Mouse (Mus musculus) heart, postnatal 14 days (tissue): Measurements from ENCODE around the gene Rsrc1. TPM values are rescaled to one million over a fixed set of nuclear protein-coding genes. Genes with fewer than 3 reads are reported as not detected.
"Not testable (repeated sequence)": the region's sequence is repeated elsewhere in the genome, so short reads cannot be mapped to it uniquely, and the experiment has no call there.

Experiments used
- DNase-seq, 2 experiments: peaks; one replicate each; pipeline ENCODE4 v3.0.0; 2021 to 2022
- intact Hi-C: fragments of 180-260 bp; cut with DNase I; formaldehyde crosslinking; loops from one replicate; pipeline ENCODE4 v1.15.1; 2025
- total RNA-seq, 2 experiments: library from RNA; stranded (reverse); gene quantifications; 2 replicates each; pipeline ENCODE4 v1.2.3; 2021

Rsrc1 gene
- total RNA-seq, 2 experiments from 2014 or later, result 11.3 to 11.8 TPM

- DNase-seq, result no peak
- intact Hi-C loops, result loop anchor here (10.0 kb wide), 1 partner anchor 283 kb away; no protein-coding TSS in a partner anchor
These were observed 516 bp downstream of the Rsrc1 start, which contains the start of gene Shox2 for GRCm38 (mm10) chr3:66981706-66982105. Gene Shox2 (minus strand): TSS chr3:66981771.

DNA sequence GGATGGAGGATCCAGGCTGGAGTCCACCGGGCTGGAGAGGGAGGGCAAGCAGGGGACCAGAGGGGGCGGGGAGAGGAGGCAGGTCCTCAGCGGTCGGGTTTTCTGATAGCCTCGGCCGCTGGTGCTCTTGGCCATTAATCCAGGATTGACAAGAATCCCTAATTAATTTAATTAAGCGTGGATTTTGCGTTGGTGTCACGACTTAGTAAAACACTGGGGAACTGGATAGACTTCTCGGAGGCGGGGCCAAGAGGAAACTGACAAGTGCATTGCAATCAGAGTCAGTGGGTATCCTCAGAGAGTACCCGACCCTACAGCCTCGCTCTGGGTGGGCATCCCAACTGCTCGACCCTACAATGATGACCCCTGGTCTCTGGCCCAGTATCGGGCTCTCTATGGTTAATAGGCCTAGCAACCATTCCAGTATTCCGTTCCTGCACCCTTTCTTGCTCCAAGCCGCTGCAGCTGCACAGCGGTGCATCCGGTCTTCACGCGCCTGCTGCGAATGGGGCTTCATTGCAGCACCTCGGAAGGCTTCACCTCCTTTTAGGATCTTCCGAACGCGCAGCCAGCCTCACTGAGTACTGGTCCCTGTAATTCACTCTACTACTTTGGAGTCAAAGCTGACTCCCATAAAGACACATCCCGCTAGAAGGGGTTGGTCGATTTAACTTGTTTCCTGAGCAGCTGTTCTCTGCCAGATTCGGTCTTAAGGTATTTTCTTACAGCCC lies 1.2 kb downstream of the Rsrc1 start:
- intact Hi-C loops, result loop anchor here (10.0 kb wide), 1 partner anchor 282 kb away; no protein-coding TSS in a partner anchor
- DNase-seq, result peak; percentile 24 to 26

DNA sequence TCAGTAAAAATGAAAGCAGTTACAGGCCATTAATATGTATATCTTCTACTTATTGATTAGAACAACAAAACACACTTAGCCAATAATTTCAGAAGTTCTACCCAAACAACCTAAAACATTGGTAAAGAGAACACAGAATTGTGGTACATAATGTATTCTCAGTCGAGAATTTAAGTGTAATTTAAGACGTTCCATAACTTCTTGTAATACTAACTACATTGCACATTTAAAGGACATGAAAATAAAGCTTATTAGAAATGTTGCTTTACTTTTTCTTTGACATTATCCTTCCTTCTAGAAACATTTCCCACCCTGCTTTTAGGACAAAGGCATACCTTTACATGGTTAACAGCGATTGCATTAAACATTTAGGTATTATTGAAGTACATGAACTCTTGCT lies 2.3 kb downstream of the Rsrc1 start:
- no peak for DNase-seq
- intact Hi-C loops, result loop anchor here (10.0 kb wide), 1 partner anchor 281 kb away; no protein-coding TSS in a partner anchor

DNA sequence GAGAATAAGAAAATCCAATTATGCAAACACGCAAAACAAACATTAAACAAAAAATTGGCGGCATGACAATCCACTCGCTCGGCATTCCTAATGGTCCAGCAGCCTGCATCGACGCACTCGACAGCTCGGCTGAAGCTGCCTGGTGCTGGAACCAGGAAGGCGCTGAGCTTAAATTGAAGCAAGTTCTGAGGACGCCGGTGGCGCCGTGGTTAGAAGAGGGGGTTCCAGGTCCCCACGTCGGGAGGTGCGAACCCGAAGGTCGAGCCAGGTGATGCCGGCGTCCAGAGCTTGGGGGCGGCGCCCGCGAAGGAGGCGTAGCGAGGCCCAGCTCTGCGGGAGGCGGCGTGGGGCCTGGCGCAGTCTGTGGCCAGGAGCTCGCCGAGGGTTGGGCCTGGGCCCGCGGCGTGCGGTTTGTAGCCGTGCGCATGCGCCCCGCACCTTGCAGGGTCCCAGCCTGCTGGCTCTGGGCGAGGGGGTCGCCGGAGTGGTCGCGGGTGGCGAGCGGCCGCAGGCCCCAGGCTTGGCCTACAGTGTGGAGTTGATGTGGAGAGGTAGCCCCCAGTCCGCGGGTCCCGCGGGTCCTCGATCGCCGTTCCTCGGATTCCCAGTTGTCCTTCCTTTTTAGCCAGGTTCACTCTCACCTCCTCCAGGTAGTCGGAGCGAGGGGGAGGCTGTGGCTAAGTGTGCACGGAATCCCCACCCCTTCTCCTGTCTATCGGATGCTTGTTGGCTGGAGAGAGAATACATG lies 4.5 kb downstream of the Rsrc1 start:
- intact Hi-C loops, result loop anchor here (10.0 kb wide), 1 partner anchor 279 kb away; no protein-coding TSS in a partner anchor
- DNase-seq, result peak; percentile 70 to 74

- DNase-seq, result no peak
- intact Hi-C loops, result loop anchor here (10.0 kb wide), 1 partner anchor 279 kb away; no protein-coding TSS in a partner anchor
These were observed 5.0 kb downstream of the Rsrc1 start for GRCm38 (mm10) chr3:66986287-66986560.

DNA sequence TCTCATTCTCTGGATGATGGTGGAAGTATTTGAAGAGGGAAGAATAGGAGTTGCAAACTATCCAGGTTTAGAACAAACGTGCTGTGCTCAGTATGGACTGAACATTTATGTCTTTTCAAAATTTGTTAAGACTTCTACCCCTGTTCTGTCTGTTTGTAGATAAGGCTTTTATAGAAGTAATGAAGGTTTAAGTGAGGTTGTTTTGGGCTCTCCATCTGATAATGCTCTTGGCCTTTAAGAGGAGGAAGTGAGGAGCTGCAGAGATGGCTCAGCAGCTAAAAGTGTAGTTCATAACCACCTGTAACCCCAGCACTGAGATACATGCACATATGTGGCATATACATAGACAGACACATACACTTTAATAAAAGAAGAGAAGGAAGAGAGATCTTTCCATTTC lies 15.6 kb downstream of the Rsrc1 start:
- DNase-seq, result no peak
- intact Hi-C loops, result no loop called here

DNA sequence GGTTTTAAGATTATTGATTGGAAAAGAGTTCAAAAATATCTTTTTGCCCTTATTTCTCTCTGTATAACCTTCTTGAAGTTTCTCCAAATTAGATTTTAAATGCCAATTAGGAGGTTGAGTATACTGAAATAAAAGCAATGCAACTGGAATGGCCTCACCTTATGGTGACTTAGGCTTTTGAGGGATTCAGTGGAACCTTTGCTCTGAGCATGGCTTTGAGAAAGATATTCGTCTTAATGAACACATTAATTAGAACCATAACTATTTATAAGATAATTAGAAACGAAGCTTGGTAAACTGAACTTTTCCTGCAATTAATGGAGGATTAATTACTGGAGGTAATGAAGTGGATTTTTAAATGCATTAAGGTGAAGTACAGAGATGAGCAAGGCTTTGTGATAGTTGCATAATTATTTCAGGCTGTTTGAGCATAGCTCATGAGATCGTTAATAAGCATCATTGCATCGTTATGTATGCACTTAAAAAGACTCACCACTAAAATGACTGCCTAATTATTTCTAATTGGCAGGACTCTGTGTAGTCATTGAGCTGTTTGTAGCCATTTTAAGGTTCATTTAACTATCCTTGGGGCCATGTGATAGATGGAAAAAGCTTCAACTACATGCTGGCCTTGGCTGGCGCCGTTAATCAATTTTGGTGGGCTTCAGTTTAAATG lies 55.3 kb downstream of the Rsrc1 start:
- intact Hi-C loops, result no loop called here
- DNase-seq, result no peak

DNA sequence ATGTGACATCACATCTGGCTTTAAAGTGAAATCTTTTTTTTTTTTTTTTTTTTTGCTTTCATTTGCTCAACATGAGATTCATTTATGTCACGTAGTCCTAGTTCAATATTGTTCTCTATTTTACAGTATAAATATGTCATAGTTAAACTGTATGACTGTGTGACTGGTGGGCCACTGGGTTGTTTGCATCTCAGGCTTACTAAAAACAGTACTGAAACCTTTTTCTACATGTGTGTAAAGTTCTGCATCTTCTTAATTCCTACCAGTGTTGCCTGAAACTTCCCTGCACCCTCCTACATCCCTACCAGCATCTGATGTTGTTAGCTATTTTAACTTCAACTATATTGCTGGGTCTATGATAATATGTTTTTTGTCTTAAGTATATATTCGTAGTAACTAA lies 78.6 kb downstream of the Rsrc1 start:
- no peak for DNase-seq
- intact Hi-C loops, result no loop called here

GRCm38 (mm10) chr3:67070575-67071488 lies 89.6 kb downstream of the Rsrc1 start:
- intact Hi-C loops, result no loop called here
- DNase-seq, result no peak

- intact Hi-C loops, DNase-seq: not testable (repeated sequence)
These were observed 92.5 kb downstream of the Rsrc1 start for GRCm38 (mm10) chr3:67073653-67074052.

GRCm38 (mm10) chr3:67075484-67075883 lies 94.3 kb downstream of the Rsrc1 start:
- intact Hi-C loops, result no loop called here
- DNase-seq, result no peak

DNA sequence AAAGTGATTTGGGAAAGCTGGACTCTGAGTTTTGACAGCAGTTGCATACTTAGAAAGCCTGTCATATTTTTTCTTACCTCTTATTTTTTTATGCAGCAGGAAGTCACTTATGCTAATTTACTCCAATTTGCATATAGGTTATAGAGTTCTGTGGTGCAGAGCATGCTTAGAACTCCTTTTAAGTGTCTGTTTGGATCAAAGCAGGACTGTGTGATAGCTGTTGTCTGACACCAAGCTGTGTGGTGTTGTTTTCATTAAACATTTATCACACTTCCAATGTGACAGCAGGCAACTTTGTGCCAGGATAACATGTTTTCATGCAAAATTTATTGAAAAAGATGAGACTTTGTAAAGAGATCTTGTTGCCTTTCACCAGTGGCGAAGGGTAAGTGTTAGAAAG lies 103.6 kb downstream of the Rsrc1 start:
- DNase-seq, result no peak
- intact Hi-C loops, result no loop called here

DNA sequence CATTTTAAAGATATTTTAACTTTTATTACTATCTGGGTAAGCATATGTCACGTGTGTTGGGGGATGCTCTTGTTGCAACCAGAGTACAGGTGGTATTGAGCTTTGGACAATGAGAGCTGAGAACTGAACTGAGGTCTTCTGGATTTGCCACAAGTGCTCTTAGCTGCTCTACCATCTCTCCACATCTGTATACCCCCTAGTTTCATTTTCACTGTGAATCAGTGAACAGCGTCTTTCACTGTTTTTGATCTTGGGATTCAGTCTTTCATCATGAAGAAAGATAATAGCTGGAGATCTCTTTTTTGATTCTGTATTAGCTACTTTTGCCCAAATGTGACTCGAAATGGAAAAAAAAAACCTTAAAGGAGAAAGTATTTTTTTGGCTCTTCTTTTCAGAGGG lies 127.2 kb downstream of the Rsrc1 start:
- intact Hi-C loops, result no loop called here
- DNase-seq, result no peak

DNA sequence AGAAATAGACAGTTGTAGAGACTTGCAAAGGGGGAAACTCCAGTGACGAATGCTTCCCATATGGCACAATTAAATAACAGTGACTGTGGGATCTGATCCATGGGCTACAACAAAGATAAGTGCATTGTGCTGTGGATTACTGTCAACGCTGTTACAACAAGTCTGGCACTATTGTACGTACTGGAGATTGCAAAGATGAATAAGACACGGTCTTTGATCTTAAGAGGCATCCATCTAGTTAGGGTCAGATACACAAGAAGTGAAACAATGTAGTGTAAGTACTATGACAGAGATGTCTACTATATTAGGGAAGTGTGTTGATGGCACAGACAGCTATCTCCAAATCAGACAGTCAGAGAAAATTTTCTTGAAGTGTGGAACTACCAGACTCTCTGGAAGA lies 135.1 kb downstream of the Rsrc1 start:
- DNase-seq, result no peak
- intact Hi-C loops, result no loop called here

GRCm38 (mm10) chr3:67132521-67132920 lies 151.3 kb downstream of the Rsrc1 start:
- intact Hi-C loops, result no loop called here
- no peak for DNase-seq

DNA sequence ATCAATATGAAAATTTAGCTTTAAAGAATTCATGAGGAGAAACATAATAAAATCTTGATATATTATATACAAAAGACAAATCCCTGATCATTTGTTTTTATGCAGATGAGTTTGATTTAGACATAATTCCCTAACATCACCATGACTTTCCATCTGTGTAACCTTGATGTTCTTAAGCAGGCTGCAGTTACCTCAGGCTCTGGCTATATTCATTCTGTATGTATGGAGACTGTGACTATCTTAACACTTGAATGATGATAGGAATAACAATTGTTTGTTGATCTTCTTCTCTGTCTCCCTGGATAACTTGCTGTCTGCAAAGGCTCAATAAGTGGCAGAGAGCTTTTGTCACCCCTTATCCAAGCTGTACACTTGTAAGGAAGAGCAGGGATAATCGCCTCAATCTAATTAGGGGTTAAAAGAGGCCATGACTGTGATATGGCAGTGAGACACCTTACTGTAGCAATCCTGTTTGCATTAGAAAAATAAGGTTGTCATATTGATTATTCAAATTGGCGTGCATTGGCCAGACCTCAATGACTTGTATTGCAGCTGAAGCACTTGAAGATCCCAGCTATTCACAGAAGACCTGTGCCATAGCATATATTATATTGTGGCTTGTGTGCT lies 154.7 kb downstream of the Rsrc1 start:
- DNase-seq, result no peak
- intact Hi-C loops, result no loop called here

DNA sequence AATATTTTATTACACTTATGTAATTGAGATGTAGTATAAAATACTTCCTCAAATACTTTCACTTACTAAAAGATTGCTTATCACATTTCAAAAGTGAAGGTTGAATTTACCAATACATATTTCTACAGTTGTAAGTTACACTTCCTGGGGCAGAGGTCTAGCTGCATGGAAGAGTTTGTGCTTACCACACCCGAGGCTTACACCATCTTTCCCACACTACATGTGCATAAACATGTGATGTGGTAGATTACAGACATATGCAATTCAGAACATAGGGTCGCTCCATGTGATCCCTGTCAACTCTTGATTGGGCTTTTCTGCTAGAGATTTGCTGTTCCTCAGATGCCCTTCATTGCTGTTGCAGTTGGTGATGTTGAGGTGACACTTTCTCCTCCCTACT lies 163.8 kb downstream of the Rsrc1 start:
- DNase-seq, result no peak
- intact Hi-C loops, result no loop called here

GRCm38 (mm10) chr3:67146280-67146679 lies 165.1 kb downstream of the Rsrc1 start:
- DNase-seq, result no peak
- intact Hi-C loops, result no loop called here

DNA sequence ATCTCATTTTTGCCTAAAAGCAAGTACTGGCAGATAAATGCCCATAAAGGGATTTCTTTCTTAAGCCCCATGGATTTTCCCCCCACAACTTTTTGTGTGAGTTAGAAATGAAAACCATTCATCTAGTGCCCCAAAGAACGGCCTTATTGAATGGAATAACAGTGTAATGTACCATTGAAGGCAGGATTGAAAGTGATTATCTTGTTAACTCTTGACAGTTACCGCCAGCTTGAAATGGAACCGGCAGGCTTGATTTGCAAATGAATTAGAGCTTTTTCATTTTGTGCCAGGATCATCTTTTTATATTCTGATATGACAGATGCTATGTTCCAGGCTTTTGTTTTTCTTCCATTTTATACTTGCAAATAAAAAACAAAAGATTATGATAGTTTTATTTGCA lies 166.1 kb downstream of the Rsrc1 start:
- intact Hi-C loops, result no loop called here
- no peak for DNase-seq

- intact Hi-C loops, result no loop called here
- DNase-seq, result no peak
These were observed 216.0 kb downstream of the Rsrc1 start for GRCm38 (mm10) chr3:67197179-67197578.
